Mouse (Mus musculus) ES-Bruce4 (cell line): ENCODE measurements around the gene Slc2a1.

Experiments
- CTCF ChIP-seq: IDR thresholded peaks from one replicate; pipeline ENCODE4 v1.8.1; 2011; ENCODE audit warnings: low read depth, low read length
- EP300 ChIP-seq: IDR thresholded peaks from 2 replicates; pipeline ENCODE4 v1.6.1; 2011; ENCODE audit warnings: low read depth, low read length; ENCODE audit not compliant: insufficient read depth
- POLR2A ChIP-seq: IDR thresholded peaks from one replicate; pipeline ENCODE4 v1.8.1; 2011; ENCODE audit warnings: low read length; ENCODE audit not compliant: insufficient read depth

DNA sequence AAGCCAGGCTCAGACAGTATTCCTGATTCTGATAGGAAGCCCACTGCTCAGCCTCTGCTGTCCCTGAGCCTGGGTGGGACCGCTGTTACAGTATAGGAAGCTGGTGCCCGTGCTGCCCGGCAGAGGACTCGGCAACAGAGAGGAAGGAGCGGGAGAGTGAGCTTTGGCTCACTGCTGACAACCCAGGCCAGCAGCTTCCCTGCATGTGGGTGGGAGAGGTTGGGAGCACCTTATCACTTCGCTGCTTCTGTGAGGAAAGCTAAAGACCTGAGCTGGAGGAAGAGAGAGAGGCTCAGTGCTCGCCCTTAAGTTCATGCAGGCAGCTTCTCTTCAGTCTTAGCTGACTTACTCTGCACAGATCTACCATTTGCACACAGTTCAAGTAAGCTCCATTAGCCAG, 20.0 kb downstream of the Slc2a1 start:
- TF ChIP-seq CTCF (no peak), POLR2A (no peak), EP300 (no peak)
